9 mouse cellular contexts compared by ENCODE assay signal in the genomic region with DNA sequence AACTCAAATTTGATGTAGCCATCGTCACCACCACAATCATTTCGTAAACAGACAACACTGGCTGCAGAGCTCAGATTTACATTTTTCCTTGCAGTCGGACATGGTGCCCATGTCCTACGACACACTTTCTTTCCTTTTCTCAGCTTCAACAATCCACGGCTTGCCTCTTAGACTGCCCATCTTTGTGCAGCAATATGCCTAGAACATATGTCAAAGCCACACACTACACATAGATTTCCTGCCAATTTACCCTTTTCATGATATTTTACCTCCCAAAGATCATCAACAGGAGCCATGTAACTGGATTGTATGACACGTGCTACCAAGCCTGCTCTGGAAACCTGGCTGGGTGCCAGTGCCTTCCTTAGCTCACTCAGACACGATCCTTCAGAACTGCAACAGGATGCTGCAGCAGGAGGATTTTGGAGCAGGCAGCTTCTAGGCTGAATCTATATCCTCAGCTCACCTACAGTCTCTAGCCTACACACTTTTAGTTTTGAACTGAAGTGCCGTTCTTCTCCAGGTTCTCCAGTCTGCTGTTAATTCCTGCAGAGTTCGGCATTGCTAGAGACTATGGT. TPM values are rescaled to one million over a fixed set of nuclear protein-coding genes. Genes with fewer than 3 reads are reported as not detected.
DNase-seq lines count a peak whose midpoint lies in the region; ATAC-seq and TF ChIP-seq lines count a peak whose summit lies in the region.
"Had no signal": no experiment of that assay in that cellular context is flagged by ENCODE, and none has a peak within 500 bp of the region (broad histone marks: within the 10 kb centered on the region; RNA-seq: fewer than 3 reads in every experiment).

No protein-coding gene starts in this region.

- no peaks in the 10 kb centered on the region for H3K9me3 ChIP-seq in heart, embryonic 15.5 days (replicated peaks)
- H3K9me3 ChIP-seq: liver, embryonic 15.5 days had no signal

- no peak for ATAC-seq in heart, embryonic 15.5 days (replicated peaks; ENCODE audit: insufficient number of reproducible peaks, insufficient read depth, low FRiP score, low read depth)
- ATAC-seq in inflammation-experienced regulatory T-cells, adult 6 months = peak; percentile 33

- TF ChIP-seq POLR2A in small intestine, adult 2 months (IDR thresholded peaks at IDR 0.05; ENCODE audit: low read depth, low read length) = no peak

- H3K36me3 ChIP-seq in heart, embryonic 15.5 days = no peaks in the 10 kb centered on the region
- no peaks in the 10 kb centered on the region for H3K36me3 ChIP-seq in small intestine, adult 2 months (ENCODE audit: control insufficient read depth, insufficient read depth, low read length)
- H3K36me3 ChIP-seq: liver, embryonic 15.5 days had no signal

- no peak overlapping the region for H3K27ac ChIP-seq in heart, embryonic 15.5 days
- H3K27ac ChIP-seq in small intestine, adult 2 months (ENCODE audit: insufficient read depth, low read depth, low read length) = peak overlapping the region; percentile 73
- H3K27ac ChIP-seq: liver, embryonic 15.5 days had no signal

- no peak overlapping the region for H3K9ac ChIP-seq in heart, embryonic 15.5 days
- H3K9ac ChIP-seq: liver, embryonic 15.5 days had no signal

- no peak for DNase-seq in heart, adult 9 months (ENCODE audit: low spot score in 2 of 2)
- DNase-seq in thymus, postnatal 14 days = peak; percentile 46
- no peak for DNase-seq in thymus, postnatal 10 days (ENCODE audit: low spot score in 2 of 2)
- no peak for DNase-seq in urinary bladder, adult 2 months (ENCODE audit: low spot score)
- no peak for DNase-seq in urinary bladder, postnatal 14 days (ENCODE audit: low spot score)

- H3K4me2 ChIP-seq in heart, embryonic 15.5 days = peak overlapping the region; percentile 15; the same call in 1 of the 2 replicates
- H3K4me2 ChIP-seq: liver, embryonic 15.5 days had no signal

- 0 out of 2 replicates have a peak, but pooled peaks cover 3% of the 10 kb centered on the region for H3K4me1 ChIP-seq in heart, embryonic 15.5 days (replicated peaks)
- peaks cover 14% of the 10 kb centered on the region; the same call in 1 of the 2 replicates for H3K4me1 ChIP-seq in small intestine, adult 2 months (ENCODE audit: control insufficient read depth, insufficient read depth, insufficient read length, low read length)

- H3K27me3 ChIP-seq in heart, embryonic 15.5 days = no peaks in the 10 kb centered on the region
- no peaks in the 10 kb centered on the region for H3K27me3 ChIP-seq in small intestine, adult 2 months (ENCODE audit: control insufficient read depth, insufficient read depth, low read length)
- H3K27me3 ChIP-seq: liver, embryonic 15.5 days had no signal

- TF ChIP-seq CTCF in small intestine, adult 2 months (IDR thresholded peaks at IDR 0.05; ENCODE audit: extremely low read depth, insufficient read length, insufficient replicate concordance, low read depth, low read length) = no peak

- WGBS in heart, embryonic 15.5 days = 65% methylated on average over 9 of the region's 9 CpGs
- WGBS in small intestine, adult 2 months = 61% methylated on average over 9 of the region's 9 CpGs

- H3K4me3 ChIP-seq in heart, embryonic 15.5 days = no peak overlapping the region
- no peak overlapping the region for H3K4me3 ChIP-seq in small intestine, adult 2 months (ENCODE audit: low read depth, low read length)
- H3K4me3 ChIP-seq: liver, embryonic 15.5 days had no signal

RNA-seq across cellular contexts. Expression of gene Ifngr1, which starts 13.3 kb away (rescaled TPM):
- polyA plus RNA-seq in heart, embryonic 15.5 days (2015; fragmentation: Nextera tagmentation; extraction: Ambion mirVana) = 37.1 and 48.3 TPM in 2 replicates
- polyA plus RNA-seq in inflammation-experienced regulatory T-cells, adult 6 months (2017; shearing (Covaris generic)) = 100 to 1,000 TPM; 221 to 397 (median 300) TPM
- polyA plus RNA-seq in small intestine, adult 2 months (2012; rRNA removed) = 17.7 and 37.4 TPM in 2 replicates
- 64.8 and 65.9 TPM in 2 replicates for polyA plus RNA-seq in urinary bladder, adult 2 months (2012; rRNA removed)

RNA-seq across cellular contexts. Expression of gene Il22ra2, which starts 43.3 kb away (rescaled TPM):
- polyA plus RNA-seq in heart, embryonic 15.5 days (2015; fragmentation: Nextera tagmentation; extraction: Ambion mirVana) = not detected in 2 replicates
- polyA plus RNA-seq in inflammation-experienced regulatory T-cells, adult 6 months (2017; shearing (Covaris generic)) = under 1 TPM in 1 of 3 experiments, not detected in 2; 0.38 TPM
- polyA plus RNA-seq in small intestine, adult 2 months (2012; rRNA removed) = 0.56 and 0.58 TPM in 2 replicates
- polyA plus RNA-seq in urinary bladder, adult 2 months (2012; rRNA removed) = 0.03 TPM in 1 of 2 replicates, not detected in the other
- polyA plus RNA-seq: liver, embryonic 15.5 days had no signal
